Mouse (Mus musculus): ENCODE data around the gene Znrf2.

Gene Znrf2

DNA sequence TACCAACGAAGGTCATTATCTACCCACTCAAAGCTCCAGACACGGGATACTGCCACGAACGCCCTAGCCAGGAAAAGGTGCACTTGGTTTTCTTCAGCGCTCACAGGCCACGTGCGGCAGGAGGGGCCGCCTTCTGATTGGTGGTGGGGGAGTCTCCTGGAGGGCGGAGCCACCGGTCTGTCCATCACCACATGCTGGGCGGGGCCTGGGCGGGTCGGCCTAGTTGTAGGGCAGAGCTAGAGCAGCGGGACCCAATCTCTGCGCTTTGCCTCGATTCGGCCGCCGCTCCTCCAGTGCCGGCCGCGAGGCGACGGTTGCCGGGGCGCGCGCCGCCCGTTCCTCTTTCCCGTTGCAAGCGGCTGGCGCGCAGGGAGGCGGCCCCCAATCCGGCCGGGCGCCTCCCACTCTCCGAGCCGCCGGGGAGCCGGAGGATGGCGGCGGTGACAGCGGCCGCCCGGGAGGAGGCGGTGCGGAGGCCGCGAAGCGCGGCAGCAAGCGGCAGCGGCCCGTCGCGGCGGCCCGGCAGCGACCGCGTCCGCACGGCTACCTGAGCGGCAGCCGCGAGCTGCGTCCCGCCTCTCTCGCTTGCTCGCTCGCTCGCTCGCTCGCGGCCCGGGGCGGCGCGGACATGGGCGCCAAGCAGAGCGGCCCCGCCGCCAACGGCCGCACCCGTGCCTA lies at the start of gene Znrf2:
Znrf2 (plus strand) TSS at position 529 of the 678 bp plus-strand sequence.
- DNase-seq, result peak; percentile 96

DNA sequence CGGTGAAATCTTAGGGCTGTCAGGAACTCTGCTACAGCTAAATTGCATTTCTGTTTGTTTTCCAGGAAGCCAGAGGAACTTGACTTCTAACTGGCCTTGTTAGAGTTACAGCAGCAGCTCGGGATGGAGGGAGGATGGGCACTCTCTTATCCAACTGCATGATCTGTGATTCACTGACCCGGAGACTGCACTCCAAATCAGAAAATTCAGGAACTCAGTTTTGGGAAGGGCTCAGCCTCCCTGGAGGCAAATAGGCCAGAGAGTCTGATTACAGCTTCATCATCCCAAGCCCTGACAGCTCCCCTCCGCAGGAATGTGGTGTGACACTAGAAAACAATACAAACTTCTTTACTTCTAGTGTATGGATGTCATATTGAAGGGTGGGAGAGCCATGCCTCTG lies 49.0 kb upstream of the Znrf2 start:
- DNase-seq, result no peak

DNA sequence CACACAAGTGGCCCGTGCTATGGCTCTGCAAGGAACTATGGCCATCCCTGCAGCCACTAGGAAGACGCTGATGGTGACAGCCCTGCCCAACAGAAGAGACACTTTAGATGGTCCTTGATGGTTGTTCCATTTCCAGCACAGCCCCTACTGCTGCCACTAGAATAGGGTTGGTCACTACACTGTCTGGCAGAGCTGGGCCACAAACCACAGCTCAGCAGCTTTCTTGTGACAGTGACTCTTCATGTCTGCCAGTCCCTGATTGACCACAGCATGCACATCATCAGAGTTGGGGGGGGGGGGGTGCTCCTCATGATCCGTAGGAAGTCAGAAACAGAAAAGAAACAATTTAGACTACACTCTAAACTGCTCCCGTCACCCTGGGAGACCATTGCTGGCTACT lies 46.0 kb upstream of the Znrf2 start:
- no peak for DNase-seq

DNA sequence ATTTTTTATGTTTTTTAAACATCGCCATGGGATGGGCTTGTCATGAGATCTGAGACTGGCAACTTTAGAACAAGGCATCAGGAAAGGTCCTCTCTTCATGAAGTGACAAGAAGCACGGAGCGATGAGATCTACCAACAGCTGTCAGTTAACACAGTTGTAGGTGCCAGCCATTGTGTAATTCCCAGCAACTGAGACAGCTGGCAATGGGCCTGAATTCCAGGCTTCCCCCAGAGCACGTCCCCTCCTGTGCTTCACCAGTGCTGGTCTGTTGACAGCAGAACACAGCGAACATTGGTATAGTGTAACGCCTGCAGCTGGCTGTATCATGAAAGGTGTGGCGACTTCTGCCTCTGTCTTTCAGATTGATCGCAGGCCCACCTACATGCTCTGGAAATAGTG lies 45.5 kb upstream of the Znrf2 start:
- DNase-seq, result no peak

DNA sequence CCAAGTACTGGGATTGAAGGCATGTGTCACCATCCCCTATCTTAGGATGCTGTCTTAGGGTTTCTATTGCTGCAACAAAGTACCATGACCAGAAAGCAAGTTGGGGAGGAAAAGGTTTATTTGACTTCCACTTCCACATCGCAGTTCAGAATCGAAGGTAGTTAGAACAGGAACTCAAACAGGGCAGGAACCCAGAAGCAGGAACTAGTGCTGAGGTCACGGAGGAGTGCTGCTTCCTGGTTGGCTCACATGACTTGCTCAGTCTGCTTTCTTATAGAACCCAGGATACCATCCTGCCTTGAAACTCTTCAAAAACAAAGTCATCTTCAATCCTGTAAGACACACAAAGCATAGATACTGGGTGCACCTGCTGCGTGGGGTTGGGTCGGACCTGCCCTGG lies 44.6 kb upstream of the Znrf2 start:
- DNase-seq, result no peak

DNA sequence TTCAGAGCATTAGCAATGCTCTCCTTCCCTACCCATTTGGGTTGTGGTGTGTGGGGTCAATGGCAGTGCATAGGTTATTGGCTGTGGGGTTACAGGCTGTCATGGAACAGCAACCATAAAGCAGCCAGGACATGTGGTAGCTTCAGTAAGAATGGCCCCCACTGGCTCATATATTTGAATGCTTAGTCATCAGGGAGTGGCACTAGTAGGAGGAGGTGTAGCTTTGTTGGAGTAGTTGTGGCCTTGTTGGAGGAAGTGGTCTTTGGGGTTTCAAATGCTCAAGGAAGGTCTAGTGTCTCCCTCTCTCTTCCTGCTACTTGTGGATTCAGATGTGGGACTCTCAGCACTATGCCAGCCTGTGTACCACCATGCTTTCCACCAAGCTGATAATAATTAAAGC lies 41.0 kb upstream of the Znrf2 start:
- DNase-seq, result no peak

DNA sequence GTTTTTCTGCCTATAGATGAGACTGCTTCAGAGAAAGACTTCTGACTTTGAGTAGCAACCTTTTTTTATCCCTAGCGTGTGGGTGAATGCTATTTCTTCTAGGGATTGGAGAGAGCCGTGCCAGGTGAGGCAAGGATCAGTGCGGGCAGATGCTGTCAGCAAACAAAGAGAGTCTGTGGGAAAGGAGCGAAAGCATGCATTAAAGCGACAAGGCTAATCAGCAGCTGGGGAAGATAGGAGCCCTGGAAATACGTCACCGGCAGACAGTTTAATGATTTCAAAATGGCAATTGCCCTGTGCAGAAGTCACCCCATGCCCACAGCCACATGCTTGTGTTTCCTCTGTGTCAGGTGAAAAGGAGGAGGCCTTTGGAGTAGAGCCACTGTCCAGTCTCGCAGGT lies 39.1 kb upstream of the Znrf2 start:
- DNase-seq, result no peak

DNA sequence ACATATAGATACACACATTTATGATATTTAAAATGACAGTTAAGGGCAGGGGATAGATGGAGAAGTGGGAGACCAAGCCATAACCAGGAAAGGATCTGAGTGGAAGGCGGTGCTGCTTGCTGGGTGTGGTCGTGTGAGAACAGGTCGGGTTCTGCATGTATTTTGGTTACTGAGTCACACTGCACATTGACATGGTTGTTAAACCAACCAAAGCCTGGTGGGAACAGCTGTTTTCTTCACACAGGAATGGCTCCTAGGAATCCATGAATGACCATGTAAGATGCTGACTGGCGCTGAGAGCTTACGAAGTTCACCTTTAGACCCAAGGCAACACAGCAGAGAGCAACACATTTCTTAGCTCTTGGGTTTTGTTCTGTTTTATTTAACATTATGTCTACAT lies 36.7 kb upstream of the Znrf2 start:
- DNase-seq, result peak; percentile 72

DNA sequence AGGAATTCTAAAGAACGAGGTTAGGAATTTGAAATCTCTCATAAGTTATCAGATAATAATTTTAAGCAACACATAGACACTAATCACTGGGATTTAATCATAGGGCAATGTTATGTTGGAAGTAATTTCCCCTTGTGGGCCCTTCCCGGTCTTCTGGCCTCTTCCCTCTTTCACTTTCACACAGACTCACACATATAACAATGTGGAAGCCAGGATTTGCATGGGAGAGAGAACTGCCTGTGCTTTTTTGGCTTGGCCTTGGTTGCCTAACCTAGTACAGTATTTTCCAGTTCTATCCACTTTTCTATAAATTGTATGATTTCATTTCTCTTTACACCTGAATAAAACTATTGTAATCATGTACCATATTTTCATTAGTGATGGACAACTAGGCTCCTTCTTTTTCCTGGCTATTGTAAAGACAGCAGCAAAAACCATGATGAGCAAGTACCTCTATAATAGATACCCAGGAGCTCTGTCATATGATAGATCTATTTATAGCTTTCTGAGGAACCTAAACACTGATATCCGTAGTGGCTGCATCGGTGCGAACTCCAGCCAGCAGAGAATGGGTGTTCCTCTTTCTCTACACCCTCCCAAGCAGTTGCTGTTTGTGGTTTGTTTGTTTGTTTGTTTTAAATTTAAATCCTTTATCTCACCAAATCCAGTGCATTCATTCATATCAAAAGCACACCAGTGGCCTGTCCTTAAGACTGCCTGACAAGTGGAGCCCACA lies 36.0 kb upstream of the Znrf2 start:
- DNase-seq, result no peak

DNA sequence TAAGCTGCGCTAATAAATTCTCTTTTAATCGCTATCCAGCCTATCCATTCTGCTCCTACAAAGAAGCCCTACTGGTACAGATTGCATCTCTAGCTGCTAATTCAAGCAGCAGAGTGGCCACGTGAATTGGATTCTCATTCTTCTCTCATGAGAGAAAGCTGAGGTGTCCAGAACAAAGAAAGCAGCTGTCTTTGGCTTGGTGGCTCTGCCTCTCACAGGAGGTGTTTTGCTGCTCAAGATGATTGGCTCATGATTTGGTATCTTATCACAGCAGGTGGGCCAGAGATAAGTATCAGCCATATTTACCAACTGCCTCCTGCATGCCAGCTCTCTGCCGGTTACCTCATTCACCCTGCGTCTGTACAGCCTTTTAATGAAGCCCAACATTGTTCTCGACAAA lies 34.8 kb upstream of the Znrf2 start:
- no peak for DNase-seq

DNA sequence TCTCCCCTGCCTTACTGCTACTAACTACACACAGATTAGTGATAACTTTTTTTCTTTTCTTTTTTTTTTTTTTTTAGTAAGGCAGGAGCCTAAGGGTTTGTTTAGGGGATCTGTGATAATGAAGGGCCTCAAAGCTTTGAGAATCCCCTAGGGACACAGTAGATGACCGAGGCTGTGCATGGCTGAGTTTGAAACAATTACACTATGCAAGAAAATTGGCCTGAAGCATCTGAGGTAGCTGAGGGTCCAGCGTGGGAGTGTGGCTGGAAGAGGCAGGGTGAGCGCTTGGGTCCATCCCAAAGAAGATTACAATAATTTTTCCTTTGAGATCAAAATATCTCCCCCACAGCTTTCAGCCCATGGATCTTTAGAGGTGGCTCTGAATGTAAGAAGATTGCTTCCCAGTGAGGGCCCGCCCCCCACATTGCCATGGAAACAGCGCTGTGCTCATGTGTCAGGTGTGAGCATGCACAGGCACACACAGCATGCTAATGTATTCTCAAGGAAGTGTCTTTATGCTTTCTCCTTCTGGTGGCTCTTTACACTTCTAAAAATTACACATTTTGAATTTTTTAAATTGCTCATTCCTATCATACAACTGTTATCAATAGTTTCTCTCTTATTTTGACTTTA lies 31.5 kb upstream of the Znrf2 start:
- DNase-seq, result no peak

DNA sequence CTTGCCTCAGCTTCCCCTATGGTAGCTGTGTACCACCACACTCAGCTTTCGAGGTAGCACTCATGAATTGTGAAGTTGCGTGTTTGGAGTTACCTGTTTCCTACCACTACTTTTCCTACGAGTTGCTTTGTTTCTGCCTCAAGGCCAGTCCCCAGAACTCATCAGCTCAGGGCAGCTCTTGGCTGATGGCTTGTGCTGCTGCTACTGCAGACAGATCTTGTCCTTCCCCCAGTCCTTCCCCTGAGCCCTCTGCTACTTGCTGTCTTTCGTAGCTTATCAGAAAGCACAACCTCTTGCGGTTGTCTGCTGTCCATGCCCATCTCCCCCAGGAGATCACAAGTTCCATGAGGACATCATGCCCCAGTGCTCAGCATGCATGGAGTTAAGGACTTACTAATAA lies 29.9 kb upstream of the Znrf2 start:
- DNase-seq, result no peak

DNA sequence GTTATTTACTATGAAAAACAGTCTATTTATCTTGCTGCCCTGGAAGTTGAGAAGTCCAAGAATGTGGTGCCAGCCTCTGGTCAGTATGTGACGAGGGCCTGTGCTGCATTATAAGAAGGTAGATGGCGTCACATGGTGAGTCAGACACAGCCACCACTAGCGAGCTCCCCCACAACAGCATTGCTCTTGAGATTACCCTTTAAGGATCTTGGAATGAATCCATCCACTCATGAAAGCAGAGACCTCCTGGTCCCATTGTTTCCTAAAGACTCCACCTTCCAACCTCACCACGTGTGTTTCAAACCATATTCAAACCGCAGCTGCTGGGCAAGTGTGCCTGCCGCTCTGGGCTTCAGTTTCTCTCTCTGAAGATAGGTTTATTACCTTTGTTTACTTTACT lies 28.2 kb upstream of the Znrf2 start:
- DNase-seq, result no peak

DNA sequence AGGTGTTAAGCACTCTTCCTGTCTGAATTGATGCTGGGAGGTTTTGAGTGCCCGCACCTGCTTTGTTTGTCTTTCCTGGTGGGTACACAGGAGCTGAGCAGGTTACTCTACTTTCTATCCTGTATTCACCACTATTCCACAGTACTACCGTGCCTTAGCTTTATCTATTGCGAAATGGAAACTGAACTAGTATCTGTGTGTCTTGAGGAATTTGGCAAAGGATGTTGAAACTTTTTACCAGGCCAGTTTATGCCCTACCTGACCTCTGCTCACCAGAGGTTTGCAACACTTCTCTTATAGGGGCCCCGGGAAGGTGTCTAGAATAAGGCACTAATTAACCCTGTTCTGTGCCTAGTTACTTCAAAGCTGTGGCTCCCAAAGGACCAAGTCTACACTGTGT lies 27.6 kb upstream of the Znrf2 start:
- DNase-seq, result peak; percentile 26

DNA sequence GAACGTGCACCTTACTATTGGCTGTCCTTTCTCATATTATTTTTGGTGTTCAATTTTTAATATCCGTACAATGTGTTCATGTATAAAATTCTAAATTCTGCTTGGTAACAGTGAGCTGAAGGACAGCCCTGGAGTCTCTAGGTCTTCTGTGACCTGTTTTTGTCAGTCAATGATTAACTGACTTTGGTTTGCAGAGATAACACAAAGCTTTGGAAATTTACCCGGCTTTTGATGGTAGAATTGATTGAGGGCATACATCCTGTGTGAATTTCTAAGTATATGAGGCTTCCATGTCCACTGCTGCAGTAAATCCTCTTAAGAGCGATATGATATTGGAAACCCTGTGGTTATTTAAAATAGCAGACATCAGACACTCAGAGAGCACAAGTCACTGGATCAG lies 26.6 kb upstream of the Znrf2 start:
- no peak for DNase-seq

DNA sequence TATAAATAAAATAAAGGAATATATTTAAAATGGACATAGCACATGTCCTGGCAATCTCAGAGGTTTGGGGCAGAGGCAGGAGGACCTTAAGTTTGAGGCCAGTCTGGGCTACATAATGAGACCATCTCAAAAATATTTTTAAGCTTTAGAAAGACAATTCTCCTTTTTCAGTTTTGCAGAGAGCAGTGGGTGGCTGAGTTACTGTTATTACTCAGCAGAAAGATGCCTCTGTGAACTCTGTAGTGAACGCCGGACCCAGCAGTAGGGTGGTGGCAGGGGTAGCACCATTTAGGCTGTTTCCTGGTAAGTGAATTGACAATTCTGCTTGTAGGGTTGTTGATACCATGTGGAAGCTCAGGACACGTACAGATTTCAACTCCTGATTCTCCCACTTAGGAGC lies 22.9 kb upstream of the Znrf2 start:
- no peak for DNase-seq

DNA sequence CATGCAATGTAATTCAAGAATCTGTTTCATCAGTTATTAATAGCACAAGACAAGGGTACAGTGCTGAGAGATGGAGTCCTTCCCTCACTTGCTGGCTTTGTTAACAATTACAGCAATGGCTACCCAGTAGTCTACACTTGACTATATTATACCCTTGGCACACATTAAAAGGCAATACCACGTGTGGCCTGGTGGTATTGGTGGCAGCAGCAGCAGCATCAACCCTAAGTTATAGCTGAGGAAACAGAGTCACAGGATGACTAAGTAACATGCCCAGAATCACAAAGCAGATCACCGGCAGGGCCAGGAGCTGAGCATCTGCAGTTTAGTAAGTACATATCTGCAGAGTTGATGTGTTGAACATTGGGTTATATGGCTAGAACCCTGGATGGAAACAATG lies 22.3 kb upstream of the Znrf2 start:
- DNase-seq, result no peak

DNA sequence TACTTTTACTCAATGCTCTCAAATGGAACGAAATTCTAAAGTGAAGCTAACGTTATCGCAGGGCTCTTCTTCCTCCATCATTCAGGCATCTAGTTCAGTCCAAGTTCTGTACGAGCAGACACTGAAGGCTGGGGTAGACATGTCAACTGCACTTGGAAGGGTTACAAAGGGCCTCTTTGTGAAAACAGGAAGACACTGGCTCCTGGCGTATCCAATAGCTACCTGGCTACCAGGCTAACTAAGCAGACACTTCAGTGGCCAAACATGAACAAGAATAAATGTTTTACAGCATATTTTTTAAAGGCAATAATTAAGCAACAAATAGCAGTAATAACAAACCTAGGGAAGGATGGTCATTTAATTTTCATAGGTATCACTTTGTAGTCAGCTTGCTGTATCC lies 21.7 kb upstream of the Znrf2 start:
- no peak for DNase-seq

DNA sequence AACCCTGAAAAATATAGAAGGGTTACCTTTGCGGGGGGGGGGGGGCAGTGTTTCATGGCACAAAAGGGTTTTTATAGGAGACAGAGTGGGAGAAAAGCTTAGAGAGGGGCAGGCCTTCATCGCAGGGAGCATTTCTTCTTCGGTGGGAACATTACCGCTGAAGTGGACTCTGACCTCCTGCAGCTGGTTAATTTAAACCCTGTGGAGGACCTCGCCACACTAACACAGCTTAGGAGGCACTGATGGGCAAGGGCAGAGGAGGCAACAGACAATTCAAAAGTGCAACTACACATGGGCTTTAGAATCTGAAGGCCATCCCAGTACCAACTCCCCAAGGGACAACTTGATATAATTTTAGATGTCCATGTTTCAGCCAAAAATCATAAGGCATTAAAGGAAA lies 20.7 kb upstream of the Znrf2 start:
- DNase-seq, result peak; percentile 61

DNA sequence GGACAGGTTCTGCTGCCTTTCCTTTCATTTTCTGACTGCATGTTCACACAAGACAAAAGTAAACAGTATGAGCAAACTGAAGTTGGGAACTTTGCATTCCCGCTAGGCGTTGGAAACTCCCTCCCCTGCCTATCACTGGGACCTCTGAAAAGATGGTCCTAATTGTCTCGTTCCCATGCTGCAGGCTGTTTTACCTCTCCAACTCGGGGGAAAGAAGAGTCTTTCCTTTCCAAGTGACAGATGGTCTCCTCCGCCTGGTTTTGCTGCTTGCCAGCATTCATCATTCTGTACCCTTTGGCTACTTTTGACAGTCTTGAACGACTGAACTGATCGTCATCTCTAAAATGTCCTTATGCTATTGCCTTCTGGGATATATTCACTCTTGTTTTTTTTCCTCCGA lies 14.4 kb upstream of the Znrf2 start:
- no peak for DNase-seq

DNA sequence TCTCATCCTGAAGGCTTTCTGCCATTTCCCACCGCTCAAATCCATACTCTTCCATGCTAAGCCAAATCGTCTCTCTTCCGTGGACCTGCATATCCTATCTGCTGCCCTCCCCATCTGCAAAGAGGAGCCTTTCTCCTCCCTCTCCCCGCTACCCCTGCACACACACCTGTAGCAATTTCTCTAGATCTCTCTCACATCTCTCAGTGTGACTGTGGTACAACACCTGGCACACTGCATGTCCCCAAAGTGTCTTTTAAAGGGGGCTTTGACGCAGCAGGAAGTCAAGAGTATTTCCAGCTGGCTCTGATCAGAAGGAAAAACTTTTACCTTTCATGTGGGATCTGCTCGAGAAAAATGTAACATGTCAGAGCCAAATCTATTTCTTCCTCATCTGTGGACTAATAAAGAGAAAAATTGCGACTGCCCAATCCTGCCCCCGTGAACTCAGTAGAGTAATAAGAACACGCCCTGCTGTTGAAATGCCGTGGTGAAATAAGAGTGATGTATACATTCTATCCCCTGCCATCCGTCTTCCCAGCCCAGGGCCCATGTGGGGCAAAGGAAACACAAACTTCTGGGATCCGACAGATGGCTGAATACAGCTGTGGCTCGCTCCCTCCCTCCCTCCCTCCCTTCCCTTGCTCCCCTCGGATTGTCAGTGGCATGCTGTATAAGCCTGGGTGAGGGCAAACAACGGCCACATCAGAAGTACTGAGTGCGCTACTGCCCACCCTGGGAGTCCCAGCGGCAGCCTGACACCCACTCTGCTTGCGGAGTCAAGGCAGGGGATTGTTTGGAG lies 12.5 kb upstream of the Znrf2 start:
- no peak for DNase-seq

DNA sequence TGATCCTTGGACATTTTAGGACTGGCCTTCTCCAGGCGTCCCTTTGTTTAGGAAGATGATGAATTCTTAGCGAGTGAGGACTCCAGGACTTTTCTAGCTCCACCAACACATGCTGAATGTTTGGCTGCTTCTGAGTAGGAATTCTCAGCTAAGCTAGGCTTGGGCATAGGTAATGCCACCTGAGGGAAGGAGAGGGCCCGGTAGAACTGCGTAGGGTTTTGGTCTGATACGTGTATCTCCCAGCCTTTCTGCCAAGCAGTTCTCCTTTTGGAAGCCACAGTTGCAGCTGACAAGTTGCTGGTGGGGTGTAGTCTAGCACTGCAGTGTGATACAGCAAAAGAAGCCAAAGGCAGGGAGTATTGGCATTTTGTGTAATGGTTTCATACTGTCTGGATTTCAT lies 10.9 kb upstream of the Znrf2 start:
- no peak for DNase-seq

DNA sequence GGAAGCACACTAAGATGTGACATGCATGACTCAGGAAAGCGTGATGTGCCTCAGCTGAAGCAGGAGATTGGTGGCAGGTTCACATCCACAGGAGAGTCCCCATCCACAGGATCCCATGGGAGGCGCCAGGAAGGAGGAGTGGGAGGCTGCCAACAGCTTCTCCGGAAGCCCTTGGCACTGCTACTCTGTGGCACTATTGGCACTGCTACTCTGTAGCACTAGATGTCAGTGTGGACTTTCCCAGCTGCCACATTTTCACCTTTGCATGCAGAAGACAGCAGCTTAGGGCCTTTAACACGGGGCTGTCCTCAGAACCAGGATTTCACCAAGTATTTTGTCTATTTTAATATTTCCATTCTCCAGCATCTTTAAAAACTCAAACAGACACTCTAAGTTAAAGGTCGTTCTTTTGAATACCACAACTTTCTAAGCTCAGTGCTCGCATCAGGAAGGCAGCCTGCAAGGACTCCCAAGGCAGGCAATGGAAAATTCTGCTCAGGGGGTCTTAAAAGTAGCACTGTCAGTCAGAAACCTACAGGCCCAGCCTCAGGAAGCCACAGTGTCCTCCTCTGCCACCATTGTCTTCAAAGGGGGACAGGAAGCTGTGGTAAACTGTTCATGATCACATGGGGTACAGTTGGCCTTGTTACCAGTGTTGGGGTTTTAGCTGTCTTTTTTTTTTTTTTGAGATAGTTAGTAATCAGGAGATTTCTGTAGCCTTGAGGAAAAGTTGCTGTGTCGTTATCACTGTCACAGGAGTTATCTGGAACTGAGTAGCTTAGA lies 7.0 kb upstream of the Znrf2 start:
- peak; percentile 62 for DNase-seq

Data from kidney, adult 11 months (tissue).